ENCODE assay signal across 10 mouse cellular contexts in the genomic region with DNA sequence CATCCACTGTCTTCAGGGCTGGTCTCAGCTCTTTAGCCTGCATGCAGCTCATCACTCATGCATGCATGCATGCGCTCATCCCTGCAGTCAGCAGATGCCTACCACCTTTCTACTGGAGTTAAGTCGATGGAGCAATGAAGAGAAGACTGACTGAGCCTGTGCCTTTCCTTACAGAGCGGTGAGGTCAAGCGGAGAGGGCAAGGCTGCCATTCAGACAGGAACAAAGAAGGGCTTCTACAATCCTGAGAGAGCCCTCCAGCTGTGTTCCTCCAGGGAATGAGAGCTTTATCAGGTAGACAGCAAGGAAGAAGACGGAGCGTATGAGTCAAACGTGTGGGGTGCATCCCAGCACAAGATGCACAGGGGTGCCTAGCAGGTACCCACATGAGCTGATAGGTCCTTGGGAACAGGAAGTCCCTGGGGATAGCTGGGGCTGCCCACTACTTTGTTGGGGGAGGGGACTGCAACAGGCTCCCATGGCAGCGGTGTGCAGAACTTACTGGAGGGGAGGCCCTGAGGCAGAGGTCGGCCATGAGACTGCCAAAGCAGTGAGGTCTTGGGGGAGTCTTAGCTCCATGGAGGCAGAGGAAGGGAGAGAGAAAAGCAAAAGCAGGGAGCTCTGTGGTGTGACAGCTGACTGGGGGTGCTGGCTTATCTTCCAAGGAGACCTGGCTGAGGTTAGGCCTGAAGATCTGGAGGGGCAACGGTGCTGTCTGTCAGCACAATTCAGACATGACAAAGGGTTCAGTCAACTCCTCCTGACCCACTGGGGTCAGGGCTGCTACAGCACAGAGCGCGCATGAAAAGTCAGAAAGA. TPM values are rescaled to one million over a fixed set of nuclear protein-coding genes. Genes with fewer than 3 reads are reported as not detected.
A peak's percentile ranks its signal among the peaks of the same experiment; 100 is the strongest.
DNase-seq lines count a peak whose midpoint lies in the region; ATAC-seq and TF ChIP-seq lines count a peak whose summit lies in the region.
"Had no signal": no experiment of that assay in that cellular context is flagged by ENCODE, and none has a peak within 500 bp of the region (broad histone marks: within the 10 kb centered on the region; RNA-seq: fewer than 3 reads in every experiment).

No protein-coding gene starts in this region.

- no peak overlapping the region for H3K4me2 ChIP-seq in lung, embryonic 15.5 days
- no peak overlapping the region for H3K4me2 ChIP-seq in lung, postnatal 0 days (replicated peaks; ENCODE audit: low read depth, low read length)
- H3K4me2 ChIP-seq in forebrain, embryonic 13.5 days = no peak overlapping the region
- H3K4me2 ChIP-seq: intestine, embryonic 15.5 days had no signal

- H3K27ac ChIP-seq in lung, embryonic 15.5 days = peak overlapping the region; percentile 7
- no peak overlapping the region for H3K27ac ChIP-seq in lung, postnatal 0 days (ENCODE audit: low read length)
- peak overlapping the region; percentile 37 for H3K27ac ChIP-seq in forebrain, embryonic 13.5 days
- peak overlapping the region; percentile 91 for H3K27ac ChIP-seq in midbrain, embryonic 10.5 days (replicated peaks)
- H3K27ac ChIP-seq: gastrocnemius, adult 2 months; intestine, embryonic 15.5 days had no signal

- no peak overlapping the region for H3K9ac ChIP-seq in lung, embryonic 15.5 days
- H3K9ac ChIP-seq in lung, postnatal 0 days (replicated peaks; ENCODE audit: low read depth) = no peak overlapping the region
- no peak overlapping the region for H3K9ac ChIP-seq in forebrain, embryonic 13.5 days
- H3K9ac ChIP-seq: intestine, embryonic 15.5 days had no signal

- H3K9me3 ChIP-seq in lung, embryonic 15.5 days = no peaks in the 10 kb centered on the region
- no peaks in the 10 kb centered on the region for H3K9me3 ChIP-seq in lung, postnatal 0 days (ENCODE audit: low read length)
- H3K9me3 ChIP-seq in forebrain, embryonic 13.5 days (replicated peaks) = no peaks in the 10 kb centered on the region
- H3K9me3 ChIP-seq in midbrain, embryonic 10.5 days (replicated peaks) = no peaks in the 10 kb centered on the region
- H3K9me3 ChIP-seq: intestine, embryonic 15.5 days had no signal

- H3K27me3 ChIP-seq in lung, embryonic 15.5 days = no peaks in the 10 kb centered on the region
- no peaks in the 10 kb centered on the region for H3K27me3 ChIP-seq in lung, postnatal 0 days (replicated peaks; ENCODE audit: insufficient read depth, low read length)
- H3K27me3 ChIP-seq in forebrain, embryonic 13.5 days = no peaks in the 10 kb centered on the region
- no peaks in the 10 kb centered on the region for H3K27me3 ChIP-seq in midbrain, embryonic 10.5 days (ENCODE audit: low read depth, poor library complexity, severe bottlenecking)
- H3K27me3 ChIP-seq: CH12.LX; intestine, embryonic 15.5 days had no signal

- no peaks in the 10 kb centered on the region for H3K36me3 ChIP-seq in lung, embryonic 15.5 days
- H3K36me3 ChIP-seq in lung, postnatal 0 days (ENCODE audit: insufficient read depth, low read length) = no peaks in the 10 kb centered on the region
- H3K36me3 ChIP-seq in forebrain, embryonic 13.5 days (ENCODE audit: poor library complexity, severe bottlenecking) = peaks cover 15% of the 10 kb centered on the region
- peaks cover 50% of the 10 kb centered on the region for H3K36me3 ChIP-seq in midbrain, embryonic 10.5 days
- H3K36me3 ChIP-seq: intestine, embryonic 15.5 days had no signal

- H3K4me3 ChIP-seq in lung, embryonic 15.5 days = no peak overlapping the region
- no peak overlapping the region for H3K4me3 ChIP-seq in lung, postnatal 0 days (ENCODE audit: low read depth, low read length)
- H3K4me3 ChIP-seq in forebrain, embryonic 13.5 days = no peak overlapping the region
- H3K4me3 ChIP-seq in midbrain, embryonic 10.5 days = peak overlapping the region; percentile 36
- H3K4me3 ChIP-seq: gastrocnemius, adult 2 months; intestine, embryonic 15.5 days had no signal

- DNase-seq in lung, postnatal 0 days (ENCODE audit: low spot score) = no peak
- DNase-seq in midbrain, embryonic 10.5 days (ENCODE audit: low spot score) = peak; percentile 84
- no peak for DNase-seq in right cerebral cortex, adult 18-20 months
- DNase-seq in heart, adult 11 months = no peak
- DNase-seq: gastrocnemius, adult 2 months had no signal

- no peak for TF ChIP-seq EP300 in lung, postnatal 0 days (IDR thresholded peaks at IDR 0.05)

- no peak for TF ChIP-seq CTCF in lung, postnatal 0 days (IDR thresholded peaks at IDR 0.05)

- 60% methylated on average over 12 of the region's 12 CpGs for WGBS in lung, embryonic 15.5 days
- WGBS in lung, postnatal 0 days = 68% methylated on average over 12 of the region's 12 CpGs
- 16% methylated on average over 12 of the region's 12 CpGs for WGBS in forebrain, embryonic 13.5 days
- WGBS in midbrain, embryonic 10.5 days = 14% methylated on average over 12 of the region's 12 CpGs

- peaks cover 49% of the 10 kb centered on the region for H3K4me1 ChIP-seq in lung, embryonic 15.5 days
- H3K4me1 ChIP-seq in lung, postnatal 0 days (ENCODE audit: insufficient read depth, low read depth, low read length) = peaks cover 7% of the 10 kb centered on the region; the same call in 1 of the 2 replicates
- peaks cover 33% of the 10 kb centered on the region for H3K4me1 ChIP-seq in forebrain, embryonic 13.5 days
- H3K4me1 ChIP-seq in midbrain, embryonic 10.5 days = peaks cover 90% of the 10 kb centered on the region

- ATAC-seq in lung, embryonic 15.5 days (ENCODE audit: borderline replicate concordance, extremely low read depth, low FRiP score, low TSS enrichment) = no peak
- no peak for ATAC-seq in lung, postnatal 0 days
- ATAC-seq in forebrain, embryonic 13.5 days = no peak
- no peak for ATAC-seq in megakaryocyte progenitor cell, adult 5-6 weeks (replicated peaks; ENCODE audit: poor library complexity)
- ATAC-seq: intestine, embryonic 15.5 days had no signal

RNA-seq across cellular contexts. Expression of a gene that starts 37.2 kb away (rescaled TPM):
- 7.9 and 10.4 TPM in 2 replicates for polyA plus RNA-seq in lung, embryonic 15.5 days (2015; fragmentation: Nextera tagmentation; extraction: Ambion mirVana)
- polyA plus RNA-seq in lung, postnatal 0 days (2015; fragmentation: Nextera tagmentation; extraction: Ambion mirVana) = 8.6 and 9.9 TPM in 2 replicates
- 33.0 and 33.9 TPM in 2 replicates for polyA plus RNA-seq in forebrain, embryonic 13.5 days (2015; fragmentation: Nextera tagmentation; extraction: Ambion mirVana)
- 45.9 and 65.2 TPM in 2 replicates for polyA plus RNA-seq in midbrain, embryonic 10.5 days (2016; fragmentation: Nextera tagmentation; extraction: Ambion mirVana)
- total RNA-seq in megakaryocyte progenitor cell, adult 5-6 weeks (2015) = not detected in 2 replicates
- total RNA-seq in megakaryocyte progenitor cell, adult 5-6 weeks (2017) = 0.14 TPM in 1 of 2 replicates, not detected in the other
- total RNA-seq: CH12.LX had no signal
